Mouse (Mus musculus): ENCODE results near the gene Pih1d1.
"Not testable (repeated sequence)": the region's sequence is repeated elsewhere in the genome, so short reads cannot be mapped to it uniquely, and the experiment has no call there.

Pih1d1 gene

DNA sequence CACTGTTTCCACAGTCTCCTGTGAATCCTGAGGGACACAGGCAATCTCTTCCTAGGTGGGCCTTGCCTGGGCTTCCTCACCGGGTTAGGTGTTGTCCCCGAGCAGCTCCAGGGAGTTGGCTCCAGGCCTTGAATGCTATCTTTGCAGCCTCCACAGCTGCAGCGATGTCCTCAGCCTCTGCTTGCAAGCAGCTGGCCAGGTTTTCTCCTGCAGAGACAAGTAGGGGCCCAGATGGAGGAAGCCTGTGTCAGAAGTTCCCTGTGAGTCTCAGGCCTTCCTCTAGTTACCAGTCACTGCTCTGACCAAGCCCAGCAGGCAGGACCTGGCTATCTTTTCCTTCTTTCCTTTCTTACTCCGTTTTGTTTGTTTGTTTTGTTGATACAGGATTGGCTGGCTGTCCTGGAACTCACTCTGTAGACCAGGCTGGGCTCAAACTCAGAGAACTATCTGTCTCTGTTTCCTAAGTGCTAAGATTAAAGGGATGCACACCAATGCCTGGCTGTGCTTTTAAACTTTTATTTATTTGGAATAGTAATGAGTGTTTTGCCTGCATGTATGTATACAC is 5.5 kb upstream of the Pih1d1 start:
- DNase-seq, result no peak

DNA sequence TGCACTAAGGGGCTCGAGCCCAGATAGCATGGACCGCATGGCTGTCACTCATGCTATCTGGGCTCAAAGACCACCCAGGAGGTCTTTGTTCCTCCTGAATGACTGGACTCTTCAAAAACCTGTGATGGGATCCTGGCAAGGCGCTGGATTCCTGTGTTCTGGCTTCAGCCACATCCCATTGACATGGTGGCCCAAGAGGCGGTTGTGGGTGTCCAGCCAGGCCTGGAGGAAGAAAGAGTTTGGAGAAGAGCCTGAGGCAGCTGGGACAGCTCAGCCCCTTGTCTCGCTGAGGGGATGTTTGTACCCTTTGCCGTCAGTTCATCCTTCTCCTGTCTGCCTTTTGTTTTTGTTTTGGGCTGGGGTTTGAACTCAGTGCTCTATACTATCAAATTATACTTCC is 4.6 kb upstream of the Pih1d1 start:
- no peak for DNase-seq

DNA sequence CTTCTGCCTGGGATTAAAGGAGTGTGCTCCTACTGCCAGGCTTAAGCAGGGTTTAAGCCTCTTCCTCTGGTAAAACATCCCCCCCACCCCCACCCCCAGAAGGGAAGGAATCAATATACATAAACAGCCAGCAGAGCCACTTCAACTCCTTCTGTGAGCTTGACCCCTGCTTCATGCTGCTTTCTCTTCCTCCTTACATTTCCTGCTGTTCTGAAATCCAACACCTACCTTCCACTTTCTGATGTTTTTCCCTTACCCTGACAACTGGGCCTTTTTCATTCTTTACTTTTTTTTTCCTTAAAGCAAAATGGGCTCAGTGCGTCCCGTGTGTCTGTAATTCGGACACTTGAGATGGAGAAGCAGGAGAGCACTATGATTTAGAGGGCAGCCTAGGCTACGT is 3.8 kb upstream of the Pih1d1 start:
- DNase-seq, result no peak

DNA sequence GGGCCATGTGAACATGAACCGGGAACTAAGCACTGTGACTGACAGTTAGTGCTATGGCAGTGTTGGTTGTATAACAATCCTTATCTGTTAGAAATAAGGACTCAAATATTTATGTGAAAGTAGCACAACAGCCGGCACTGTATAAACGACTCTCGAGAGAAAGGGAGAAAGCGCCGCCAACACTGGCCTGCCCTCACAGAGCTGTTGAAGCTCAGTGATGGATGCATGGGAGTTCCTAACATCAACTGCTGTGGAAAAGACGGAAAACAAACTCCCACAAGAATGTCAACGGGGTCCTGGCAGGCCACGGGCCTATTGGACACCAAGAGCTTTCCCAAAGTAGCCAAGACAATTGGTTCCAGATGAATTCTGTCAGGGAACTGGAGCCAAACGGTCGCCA is 2.8 kb upstream of the Pih1d1 start:
- no peak for DNase-seq

GRCm38 (mm10) chr7:45153052-45153451 is 1.1 kb upstream of the Pih1d1 start:
- not testable (repeated sequence) for DNase-seq

- DNase-seq, result no peak
These were observed 517 bp upstream of the Pih1d1 start for GRCm38 (mm10) chr7:45153586-45153985.

GRCm38 (mm10) chr7:45154993-45155514 is 951 bp downstream of the Pih1d1 start:
- peak; percentile 61 for DNase-seq

GRCm38 (mm10) chr7:45155590-45155989 is 1.5 kb downstream of the Pih1d1 start:
- DNase-seq, result no peak

- no peak for DNase-seq
These were observed 2.1 kb downstream of the Pih1d1 start for GRCm38 (mm10) chr7:45156206-45156605.

GRCm38 (mm10) chr7:45157459-45157858 is 3.4 kb downstream of the Pih1d1 start:
- DNase-seq, result no peak

GRCm38 (mm10) chr7:45158991-45159390 is 4.9 kb downstream of the Pih1d1 start:
- no peak for DNase-seq

DNA sequence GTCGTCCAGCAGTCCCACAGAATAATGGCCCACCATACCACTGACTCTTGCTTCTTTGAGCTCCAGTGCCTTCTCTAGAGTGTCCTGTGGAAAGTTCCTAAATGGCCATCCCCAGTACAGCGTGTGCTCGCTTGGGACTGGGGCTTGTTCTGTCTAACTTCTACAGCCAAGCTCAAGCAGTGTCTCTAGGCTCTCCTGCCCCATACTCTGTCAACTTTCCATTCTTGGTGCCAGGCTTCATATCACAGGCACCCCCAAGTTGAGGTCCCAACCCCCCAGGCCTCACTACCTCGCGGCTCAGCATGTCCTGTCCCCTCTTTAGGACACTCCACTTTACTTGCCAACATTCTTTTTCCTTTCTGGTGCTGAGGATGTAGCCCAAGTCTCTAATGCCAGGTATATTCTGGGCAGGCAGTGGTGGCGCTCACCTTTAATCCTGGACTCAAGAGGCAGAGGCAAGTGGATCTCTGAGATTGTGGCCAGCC is 6.3 kb downstream of the Pih1d1 start:
- DNase-seq, result no peak

- DNase-seq, result no peak
These were observed 6.8 kb downstream of the Pih1d1 start for GRCm38 (mm10) chr7:45160866-45161265.

DNA sequence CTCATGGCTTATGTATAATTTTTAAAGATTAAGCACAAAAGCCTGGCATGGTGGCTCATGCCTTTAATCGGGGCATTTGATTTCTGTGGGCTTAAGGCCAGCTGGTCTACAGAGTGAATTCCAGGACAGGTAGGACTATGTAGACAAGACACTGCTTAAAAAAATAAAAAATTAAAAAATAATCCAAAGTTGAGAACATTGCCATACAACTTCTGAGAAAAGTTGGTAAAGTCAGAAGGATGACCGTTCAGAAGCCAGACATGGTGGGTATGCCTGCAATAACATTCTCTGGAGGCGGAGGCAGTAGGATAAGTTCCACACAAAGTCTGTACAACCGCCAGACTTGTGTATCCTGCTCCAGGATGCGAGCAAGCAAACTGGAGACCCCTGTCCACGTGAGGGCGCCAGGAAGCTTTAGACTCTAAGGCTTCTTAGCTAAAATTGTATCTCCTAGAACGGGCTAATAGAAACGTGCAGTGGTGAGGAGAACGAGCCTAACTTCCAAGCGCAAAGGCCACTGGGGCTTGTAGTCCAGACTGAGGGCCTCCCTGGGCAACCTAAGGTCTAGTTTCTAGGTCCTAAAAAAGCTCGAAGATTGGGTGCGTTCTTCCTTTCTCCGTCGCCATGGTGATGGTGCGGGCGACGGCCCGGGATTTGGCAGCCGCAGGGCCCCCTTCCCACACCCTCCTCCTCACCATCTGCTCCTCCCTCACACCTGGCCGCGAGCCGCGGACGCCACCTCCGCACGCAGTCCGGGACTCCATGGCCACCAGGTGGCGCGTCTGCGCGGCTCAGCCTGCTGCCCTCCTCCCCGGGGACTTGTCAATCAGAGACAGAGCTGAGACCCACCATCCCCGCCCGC is 7.7 kb downstream of the Pih1d1 start:
- DNase-seq, result peak; percentile 95

- no peak for DNase-seq
These were observed 8.4 kb downstream of the Pih1d1 start for GRCm38 (mm10) chr7:45162551-45162950.

GRCm38 (mm10) chr7:45162996-45163615 is 9.0 kb downstream of the Pih1d1 start:
- no peak for DNase-seq

DNA sequence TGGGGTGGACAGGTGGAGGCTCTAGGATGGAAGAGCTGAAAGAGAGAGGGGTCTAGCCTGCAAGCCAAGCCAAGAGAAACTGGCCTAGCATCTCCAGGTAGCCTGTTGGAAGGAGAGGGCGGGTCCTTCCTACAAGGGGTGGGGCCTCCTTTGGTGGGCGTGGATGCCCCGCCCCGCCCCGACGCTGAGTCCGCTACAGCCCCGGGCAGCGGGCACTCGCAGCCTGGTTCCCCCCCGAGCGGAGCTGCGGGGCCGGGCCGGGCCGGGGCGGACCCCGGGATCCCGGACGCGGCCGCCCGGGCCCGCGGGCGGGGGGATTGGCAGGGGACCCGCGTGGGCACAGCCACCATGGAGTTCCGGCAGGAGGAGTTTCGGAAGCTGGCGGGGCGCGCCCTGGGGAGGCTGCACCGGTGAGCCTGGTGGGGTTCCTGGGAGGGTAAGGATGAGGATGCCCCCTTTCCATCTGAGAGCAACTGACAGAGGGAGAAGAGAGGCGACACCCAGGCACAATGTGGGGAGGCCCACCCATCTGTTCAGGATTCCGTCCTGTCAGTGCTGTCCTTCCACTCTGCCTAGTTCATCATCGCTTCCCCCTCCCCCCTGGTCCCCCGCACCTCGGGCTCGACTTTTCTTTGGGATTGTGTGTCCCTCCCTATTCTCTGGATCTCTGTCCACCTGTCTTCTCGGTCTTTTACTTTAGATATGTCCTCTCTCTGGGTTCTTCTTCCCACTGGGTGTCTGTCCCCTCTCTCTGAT is 9.8 kb downstream of the Pih1d1 start, which contains the start of gene Slc17a7:
Gene Slc17a7, plus strand, starts transcription at position 215 of the 756 bp plus-strand sequence.
- peak; percentile 39 for DNase-seq

DNA sequence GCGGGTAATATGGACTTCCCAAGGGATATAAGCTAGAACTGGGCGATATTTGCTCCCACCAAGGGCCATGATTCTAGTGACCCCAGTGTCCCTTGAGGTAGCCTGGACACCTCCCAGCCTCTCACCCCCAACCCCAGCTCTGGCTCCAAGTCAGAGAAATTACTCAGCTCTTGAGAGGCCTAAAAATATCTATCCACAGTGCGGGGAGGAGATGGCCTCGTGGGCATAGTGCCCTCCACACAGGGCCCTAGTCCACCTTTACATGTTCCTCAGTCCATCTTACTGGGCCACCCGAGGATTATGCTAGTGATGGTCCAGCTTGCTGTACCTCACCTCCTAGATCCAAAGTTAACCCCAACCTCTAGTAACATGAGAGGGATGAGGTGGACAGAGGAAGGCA is 10.7 kb downstream of the Pih1d1 start:
- no peak for DNase-seq

GRCm38 (mm10) chr7:45165701-45166100 is 11.6 kb downstream of the Pih1d1 start:
- no peak for DNase-seq

- DNase-seq, result no peak
These were observed 12.9 kb downstream of the Pih1d1 start for GRCm38 (mm10) chr7:45166950-45167401.

DNA sequence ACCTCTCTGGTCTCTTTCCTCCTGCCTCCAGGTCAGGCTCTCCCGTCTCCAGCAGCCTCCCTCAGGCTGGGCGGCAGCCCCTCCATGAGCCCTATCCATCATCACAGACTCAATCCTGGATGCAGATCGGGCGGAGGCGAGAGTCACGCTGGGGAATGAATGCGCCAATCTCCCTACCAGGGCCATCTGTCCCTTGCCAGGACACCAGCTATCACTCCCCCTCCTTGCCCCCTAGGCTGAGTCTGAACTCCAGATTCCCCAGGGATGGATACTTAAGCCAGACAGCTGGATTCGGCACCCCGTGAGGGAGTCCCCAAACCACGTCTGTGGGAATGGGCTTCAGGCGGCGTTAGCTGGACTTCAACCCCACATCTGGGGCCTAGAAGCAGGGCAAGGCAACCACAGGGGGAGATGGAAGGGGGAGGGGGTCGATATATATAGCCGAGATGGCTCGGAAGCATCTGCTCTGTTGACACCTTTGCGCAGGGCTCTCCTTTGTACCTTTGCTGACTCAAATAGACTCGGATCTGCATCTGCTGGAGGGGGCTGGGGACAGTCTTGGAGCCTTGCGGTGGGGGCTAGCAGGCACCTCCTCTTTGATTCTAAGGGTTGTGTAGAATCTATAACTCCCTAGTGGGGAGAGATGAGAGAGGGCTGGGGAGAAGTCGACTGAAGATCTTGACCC is 13.8 kb downstream of the Pih1d1 start:
- no peak for DNase-seq

GRCm38 (mm10) chr7:45168656-45169055 is 14.6 kb downstream of the Pih1d1 start:
- no peak for DNase-seq

All from thymus, postnatal 14 days (tissue).